Mouse (Mus musculus) fibroblast of lung, adult 2 months (primary cell): Measurements from ENCODE around the gene Zfr2.
A peak's percentile ranks its signal among the peaks of the same experiment; 100 is the strongest.

Experiments
- DNase-seq: peaks from one replicate; pipeline ENCODE4 v3.0.0-alpha.2; 2011; ENCODE audit warnings: low read depth

The Zfr2 gene

DNA sequence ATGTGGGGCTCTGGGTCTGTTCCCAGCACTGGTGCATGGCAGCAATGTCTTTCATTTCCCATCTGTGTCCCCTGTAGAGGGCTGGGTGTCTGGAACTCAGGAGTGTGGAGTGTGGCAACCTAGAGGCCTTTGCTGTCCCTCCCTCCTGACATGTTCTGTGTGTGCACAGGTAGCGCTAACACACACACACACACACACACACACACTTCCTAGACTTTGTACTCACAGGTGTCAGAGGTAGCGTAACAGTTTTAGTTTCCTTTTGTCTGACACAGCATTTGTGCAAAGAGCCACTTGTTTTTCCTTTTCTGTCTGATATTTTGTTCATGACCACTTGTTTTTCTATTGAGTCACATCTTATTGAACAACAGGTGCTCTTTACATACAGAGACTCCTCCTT is 14.8 kb downstream of the Zfr2 start:
- no peak for DNase-seq

DNA sequence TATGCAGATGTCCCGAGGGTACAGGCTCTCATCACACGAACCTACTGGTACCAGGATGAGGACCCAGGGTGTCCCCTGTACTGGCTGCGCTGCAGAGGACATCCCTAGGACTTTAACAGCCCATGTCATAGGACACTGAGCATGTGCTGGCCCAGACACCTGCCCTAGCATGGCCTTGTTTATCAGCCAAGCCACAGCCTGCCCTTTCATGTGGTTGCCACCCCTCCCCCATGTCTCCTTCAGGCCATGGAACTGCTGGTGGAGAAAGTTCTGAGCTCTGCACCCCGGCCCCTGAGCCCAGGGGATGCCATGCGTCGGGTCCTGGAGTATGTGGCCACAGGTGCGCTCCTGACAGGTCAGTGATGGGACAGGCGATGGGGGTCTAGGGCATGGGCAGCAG is 16.5 kb downstream of the Zfr2 start:
- no peak for DNase-seq

GRCm38 (mm10) chr10:81252424-81253419 is 19.8 kb downstream of the Zfr2 start, which contains the start of gene Matk:
Matk (plus strand) TSS chr10:81252935.
- no peak for DNase-seq

DNA sequence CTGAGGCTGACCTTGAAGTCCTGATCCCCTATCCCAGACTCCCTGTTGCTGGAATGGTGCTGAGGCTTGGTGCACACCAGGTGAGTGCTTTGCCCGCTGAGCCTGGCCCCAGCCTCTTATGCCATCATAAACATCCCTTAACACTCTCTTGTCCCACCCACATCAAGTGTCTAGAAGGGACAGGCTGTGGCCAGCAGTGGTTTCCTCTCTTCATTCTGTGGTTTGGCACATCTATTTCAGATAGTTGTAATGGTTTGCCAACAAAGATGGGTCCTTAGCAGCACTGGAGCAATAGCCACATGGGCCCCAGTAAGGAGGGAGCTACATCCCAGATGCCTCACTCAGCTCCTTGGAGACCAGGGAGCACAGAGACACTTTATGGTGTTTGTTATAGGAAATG is 21.9 kb downstream of the Zfr2 start:
- DNase-seq: no peak

DNA sequence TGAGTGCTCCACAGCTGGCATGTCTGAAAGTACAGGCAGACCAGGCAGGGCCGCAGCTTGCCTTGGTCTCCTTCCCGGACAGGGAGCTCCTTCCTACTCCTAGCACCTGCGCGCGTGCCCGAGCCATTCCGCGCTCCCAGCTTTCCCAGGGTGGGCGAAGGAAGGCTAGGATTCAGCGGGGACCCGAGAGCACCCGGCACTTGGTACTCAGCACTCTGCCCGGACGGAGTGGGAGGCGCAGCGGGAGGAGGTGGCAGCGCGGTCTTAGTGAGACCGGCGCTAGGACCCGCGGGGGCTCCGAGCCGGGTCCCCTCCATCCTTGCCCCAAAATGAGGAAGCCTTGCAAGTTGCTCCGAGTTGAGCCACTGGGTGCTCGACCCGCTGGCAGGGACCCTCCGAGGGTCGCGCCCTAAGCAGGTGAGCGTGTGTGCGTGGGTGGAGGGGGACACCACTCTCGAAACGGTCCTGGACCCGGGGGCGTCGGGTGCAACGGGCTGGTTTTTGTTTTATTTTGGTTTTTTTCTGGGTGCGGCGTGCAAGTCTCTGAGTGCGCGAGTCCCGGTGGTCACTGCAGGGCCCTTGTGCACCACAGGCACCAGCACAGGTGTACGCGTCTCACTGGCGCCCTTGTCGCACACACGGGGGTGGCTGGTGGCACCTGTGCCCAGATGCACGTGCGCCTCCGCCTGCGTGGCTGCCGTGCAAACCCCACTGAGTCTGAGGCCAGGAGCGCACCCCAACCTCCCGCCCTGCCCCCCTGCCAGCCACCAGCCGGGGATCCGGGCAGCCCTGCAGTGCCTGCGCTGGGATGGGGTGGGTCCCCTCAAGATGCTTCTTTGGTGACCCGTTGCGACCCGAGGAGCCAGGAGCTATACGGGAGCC is 24.4 kb downstream of the Zfr2 start:
- DNase-seq: no peak

GRCm38 (mm10) chr10:81259225-81259884 is 26.4 kb downstream of the Zfr2 start:
- no peak for DNase-seq

DNA sequence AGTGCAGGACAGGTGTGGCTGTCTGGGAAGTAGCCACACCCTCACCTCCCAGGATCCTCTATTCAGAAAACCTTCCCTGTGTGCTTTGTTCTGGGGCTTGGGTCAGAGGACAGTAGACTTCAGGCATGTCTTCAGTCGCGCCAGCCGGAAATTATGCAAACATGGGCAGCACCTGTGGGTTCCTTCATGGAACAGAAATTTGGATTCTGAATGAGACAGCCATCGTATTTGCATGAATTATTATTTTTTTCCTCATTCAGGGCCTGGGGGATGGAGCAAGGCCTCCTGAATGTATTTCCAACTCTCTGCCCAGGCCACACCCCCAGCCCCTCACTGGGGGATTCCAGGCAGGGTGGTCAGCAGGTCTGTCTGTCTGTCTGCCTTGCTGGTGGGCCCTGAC is 28.1 kb downstream of the Zfr2 start:
- DNase-seq: no peak

- no peak for DNase-seq
Measured at GRCm38 (mm10) chr10:81265540-81265939, 32.6 kb downstream of the Zfr2 start.

DNA sequence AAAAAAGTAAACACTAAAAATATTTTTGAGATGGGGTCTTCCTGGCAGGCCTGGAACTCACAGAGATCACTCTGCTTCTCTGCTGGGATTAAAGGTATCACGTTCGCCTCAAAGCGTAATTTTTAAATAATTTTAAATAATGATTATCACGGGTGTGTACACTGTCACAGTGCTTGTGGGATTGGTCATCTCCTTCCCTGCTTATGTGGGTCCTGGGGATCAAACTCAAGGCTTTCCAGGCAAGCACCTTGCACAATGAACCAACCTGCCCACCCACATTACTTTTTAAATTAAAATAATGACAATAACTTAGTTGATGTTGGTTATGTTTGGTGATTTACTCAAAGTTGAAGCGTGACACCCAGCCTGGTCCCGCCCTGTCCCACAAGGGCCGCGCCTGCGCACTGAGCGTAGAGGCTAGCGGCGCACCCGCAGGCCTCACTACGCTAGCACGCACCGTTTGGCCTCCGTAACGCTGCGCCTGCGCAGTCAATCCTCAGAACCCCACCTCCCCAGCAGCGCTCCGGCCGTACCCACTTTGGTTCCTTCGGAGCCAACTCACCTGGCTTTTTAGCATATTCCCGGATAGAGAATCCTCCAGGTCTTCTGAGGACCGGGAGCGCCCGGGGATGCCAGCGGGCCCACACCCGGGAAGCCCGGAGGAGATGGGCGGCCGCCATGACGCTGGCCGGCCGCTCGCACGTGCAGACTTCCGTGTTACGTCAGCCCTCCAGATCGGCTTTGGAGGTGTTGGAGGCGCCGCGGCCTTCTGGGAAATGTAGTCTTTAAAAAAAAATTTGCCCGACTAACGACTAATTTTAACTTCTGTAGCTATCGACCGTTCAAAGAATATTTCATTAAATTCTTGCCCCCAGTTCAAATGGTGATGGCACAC is 33.5 kb downstream of the Zfr2 start, which contains the start of the genes Mrpl54 and Apba3:
TSS of gene Mrpl54 (minus strand) at position 724 of the 895 bp plus-strand sequence.
TSS of gene Apba3 (plus strand) at position 750 of the 895 bp plus-strand sequence.
- DNase-seq: peak; percentile 87

- peak; percentile 79 for DNase-seq
Measured at GRCm38 (mm10) chr10:81268056-81268455, 35.1 kb downstream of the Zfr2 start.

GRCm38 (mm10) chr10:81268643-81269412 is 35.9 kb downstream of the Zfr2 start:
- DNase-seq: no peak

DNA sequence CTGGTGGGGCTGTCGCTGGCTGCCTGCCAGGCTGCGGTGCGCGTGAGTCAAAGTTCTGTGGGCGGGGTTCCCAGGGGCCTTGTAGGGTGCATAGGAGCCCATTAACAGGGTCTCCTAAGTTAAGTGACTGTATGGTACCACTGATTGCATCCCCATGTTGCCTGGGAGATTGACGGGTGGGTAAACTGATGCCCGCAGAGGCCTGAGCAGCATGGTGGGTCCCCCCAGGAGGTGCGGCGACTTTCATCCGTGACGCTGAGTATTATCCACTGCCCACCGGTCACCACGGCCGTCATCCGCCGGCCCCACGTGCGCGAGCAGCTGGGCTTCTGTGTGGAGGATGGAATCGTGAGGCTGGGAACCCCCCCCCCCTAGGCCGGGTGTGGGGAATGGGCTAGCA is 39.4 kb downstream of the Zfr2 start:
- no peak for DNase-seq

GRCm38 (mm10) chr10:81273842-81274241 is 40.9 kb downstream of the Zfr2 start:
- no peak for DNase-seq

DNA sequence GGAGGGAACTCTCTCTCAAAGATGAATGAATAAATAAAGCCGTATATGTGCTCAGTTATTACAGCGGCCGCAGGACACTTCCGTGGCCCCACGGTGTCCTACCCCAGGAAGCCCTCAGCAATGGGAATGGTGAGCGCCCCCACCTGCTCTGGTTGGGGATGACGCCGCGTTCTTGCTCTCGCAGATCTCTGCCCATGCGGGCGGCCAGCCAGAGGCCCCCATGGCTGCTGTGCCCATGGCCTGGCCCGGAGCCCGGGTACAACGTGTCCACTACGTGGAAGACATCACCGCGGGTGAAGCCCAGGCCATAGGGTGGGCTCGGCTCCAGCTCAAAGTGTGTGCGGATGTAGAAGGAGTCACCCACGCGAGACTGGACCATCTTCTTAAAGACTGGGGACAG is 44.7 kb downstream of the Zfr2 start:
- no peak for DNase-seq

DNA sequence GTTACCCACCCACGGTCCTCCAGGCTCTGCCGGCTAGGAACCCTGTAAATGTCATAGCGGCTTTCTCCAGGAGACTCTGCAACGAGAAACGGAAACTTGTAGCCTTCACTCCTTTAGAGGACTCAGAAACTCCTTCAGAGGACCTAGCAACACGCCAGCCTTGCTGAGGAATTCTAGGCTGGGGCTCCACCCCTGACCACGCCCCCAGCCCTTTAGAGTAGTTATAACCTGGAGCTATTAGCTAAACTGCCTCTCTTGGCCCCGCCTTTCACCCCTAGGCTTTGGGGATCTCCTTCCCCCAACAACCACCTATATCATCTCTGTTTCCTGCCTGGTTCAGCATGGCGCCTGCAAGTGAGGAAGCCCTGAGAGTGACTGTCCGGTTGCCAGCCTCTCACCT is 46.5 kb downstream of the Zfr2 start:
- no peak for DNase-seq

DNA sequence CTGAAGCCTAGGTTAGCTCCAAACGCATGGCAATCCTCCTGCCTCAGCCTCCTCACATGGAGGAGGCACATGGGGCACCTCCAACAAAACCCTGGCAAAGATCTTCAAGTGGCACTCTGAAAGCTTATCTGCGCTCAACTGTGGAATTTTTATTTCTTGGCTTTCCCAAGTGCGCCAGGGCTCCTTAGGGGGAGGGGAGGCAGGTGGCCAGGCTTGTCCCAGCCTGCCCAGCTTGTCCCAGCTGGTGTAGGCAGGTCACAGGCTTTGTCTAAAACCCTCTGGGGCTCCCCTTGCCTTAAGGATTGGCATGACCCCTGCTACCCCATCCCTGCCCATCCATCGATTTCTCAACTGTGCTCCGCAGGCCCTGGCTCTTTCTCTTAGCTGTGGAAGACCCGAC is 51.2 kb downstream of the Zfr2 start:
- no peak for DNase-seq

- no peak for DNase-seq
Measured at GRCm38 (mm10) chr10:81284719-81285118, 51.8 kb downstream of the Zfr2 start.

DNA sequence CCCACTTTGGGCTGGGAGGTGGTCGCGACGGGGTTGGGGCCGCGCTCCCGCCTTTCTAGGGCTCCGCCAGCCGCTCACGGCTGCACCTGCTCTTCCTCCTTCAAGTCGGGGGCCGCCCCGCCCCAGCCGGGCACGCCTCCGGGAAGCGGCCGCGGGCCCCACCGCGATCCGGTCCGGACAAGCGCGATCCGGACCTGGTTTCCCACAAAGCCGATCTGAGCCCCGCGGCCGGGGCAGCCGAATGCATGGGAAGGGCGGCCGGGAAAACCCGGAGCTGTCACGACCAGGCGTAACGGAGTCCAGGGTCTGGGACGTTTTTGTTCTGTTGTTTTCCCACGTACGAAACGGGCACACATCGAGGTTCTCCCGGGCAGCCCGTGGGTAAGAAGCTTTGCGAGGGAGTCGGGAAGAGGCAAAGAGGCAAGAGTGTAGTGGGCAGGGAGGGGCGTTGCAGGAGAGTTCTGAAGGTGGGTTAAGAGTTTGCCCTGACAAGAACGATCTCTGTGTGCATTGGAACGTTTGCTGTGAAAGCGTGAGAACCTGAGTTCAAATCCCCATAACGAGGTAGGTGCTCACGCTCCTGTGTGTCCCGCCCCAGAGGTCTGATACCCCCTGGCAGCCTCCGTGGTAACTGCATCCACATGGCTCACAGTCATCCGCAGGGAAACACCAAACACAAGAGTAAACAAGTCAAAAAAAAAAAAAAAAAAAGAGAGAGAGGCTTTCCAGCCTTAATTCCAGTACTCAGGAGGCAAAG is 52.9 kb downstream of the Zfr2 start:
- DNase-seq: no peak

DNA sequence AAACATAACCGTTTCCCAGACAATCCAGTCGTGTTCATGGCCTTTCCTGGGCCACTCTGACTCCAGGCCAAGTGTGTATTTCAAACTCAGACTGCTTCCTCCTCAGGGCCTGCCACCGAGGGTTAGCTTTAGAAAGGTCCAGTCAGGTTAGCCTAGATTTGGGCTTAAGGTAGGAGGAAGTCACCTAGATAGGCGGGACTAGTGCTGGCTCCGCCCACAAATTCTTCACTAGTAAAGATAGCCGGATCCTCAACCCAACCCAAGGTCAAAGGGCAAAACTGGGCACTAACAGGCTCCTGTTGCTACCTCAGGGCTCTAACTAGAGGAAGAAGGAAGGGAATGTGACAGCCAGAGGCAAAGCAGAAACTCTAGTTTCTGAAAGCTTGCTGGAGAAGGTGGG is 53.6 kb downstream of the Zfr2 start:
- DNase-seq: no peak
